Mouse (Mus musculus) heart, postnatal 0 days (tissue): ENCODE measurements at regions not wholly inside any gene's neighbourhood (a gene's known extent, or its start where the extent isn't known, plus 50 kb on each side); places are given as distances from the start of the nearest gene placed in this dataset.

ENCODE experiments used
- ATAC-seq: fragments of 200-750 bp; cut with Nextera tagmentation; 2 replicates; pipeline ENCODE4 v1.8.0; 2017; ENCODE audit warnings: low read depth, moderate number of reproducible peaks, moderate library complexity; ENCODE audit not compliant: insufficient read depth
- DNase-seq: peaks from one replicate; pipeline ENCODE4 v3.0.0-alpha.2; 2016; ENCODE audit warnings: low spot score
- H3K27ac ChIP-seq: fragments of 300-500 bp; sonication (generic); 2 replicates; pipeline ENCODE4 v1.5.1; 2014; ENCODE audit warnings: low read depth, mild to moderate bottlenecking
- H3K27me3 ChIP-seq: fragments of 300-500 bp; sonication (generic); 2 replicates; pipeline ENCODE4 v1.6.1; 2014; ENCODE audit warnings: low read length, mixed read lengths; ENCODE audit not compliant: control insufficient read depth, insufficient read depth
- H3K36me3 ChIP-seq: fragments of 300-500 bp; sonication (generic); replicated peaks from 2 replicates; pipeline ENCODE4 v1.6.1; 2014; ENCODE audit warnings: low read length, mixed read lengths; ENCODE audit not compliant: control insufficient read depth, insufficient read depth
- H3K4me1 ChIP-seq: fragments of 300-500 bp; sonication (generic); 2 replicates; pipeline ENCODE4 v1.6.1; 2014; ENCODE audit warnings: antibody characterized with exemption; ENCODE audit not compliant: control insufficient read depth, insufficient read depth
- H3K4me2 ChIP-seq: fragments of 300-500 bp; sonication (generic); 2 replicates; pipeline ENCODE4 v1.6.1; 2014; ENCODE audit warnings: low read depth, mild to moderate bottlenecking, low read length, moderate library complexity
- H3K4me3 ChIP-seq: fragments of 300-500 bp; sonication (generic); 2 replicates; pipeline ENCODE4 v1.5.1; 2014; ENCODE audit warnings: low read depth, low read length
- H3K9ac ChIP-seq: fragments of 300-500 bp; sonication (generic); replicated peaks from 2 replicates; pipeline ENCODE4 v1.6.1; 2014; ENCODE audit warnings: low read depth, low read length, mixed read lengths
- H3K9me3 ChIP-seq: fragments of 300-500 bp; sonication (generic); replicated peaks from 2 replicates; pipeline ENCODE4 v1.6.1; 2016; ENCODE audit warnings: low read length; ENCODE audit not compliant: control insufficient read depth
- CTCF ChIP-seq: IDR thresholded peaks from 2 replicates; pipeline ENCODE4 v1.5.1; 2016; ENCODE audit warnings: antibody characterized with exemption, control low read depth, low read depth
- EP300 ChIP-seq: IDR thresholded peaks from 2 replicates; pipeline ENCODE4 v1.6.1; 2016; ENCODE audit warnings: antibody characterized with exemption, low read depth
- WGBS: fragments of 180-500 bp; shearing (Covaris S2); extraction: QIAGEN DNeasy Blood & Tissue Kit; methylation state at CpG from one replicate; pipeline ENCODE4 v1.1.7; 2014; 5-methylcytosine and 5-hydroxymethylcytosine counted together

- Histone ChIP-seq H3K4me3 (no peak overlapping the region), H3K4me2 (peak overlapping the region; percentile 28; the same call in 1 of the 2 replicates), H3K4me1 (no peaks in the 10 kb centered on the region), H3K9ac (no peak overlapping the region), H3K36me3 (no peaks in the 10 kb centered on the region), H3K27me3 (no peaks in the 10 kb centered on the region), H3K27ac (no peak overlapping the region), H3K9me3 (no peaks in the 10 kb centered on the region)
- ATAC-seq, result no peak
- TF ChIP-seq CTCF (no peak), EP300 (no peak)
- no peak for DNase-seq
- WGBS, result 31% methylated on average over 17 of the region's 18 CpGs
Measured at GRCm38 (mm10) chr6:98632278-98633063, 289.9 kb upstream of the Gm765 start.

GRCm38 (mm10) chr6:98631269-98631668 lies 288.7 kb upstream of the Gm765 start:
- TF ChIP-seq CTCF, result no peak
- no peak for TF ChIP-seq EP300
- H3K27ac ChIP-seq, result no peak overlapping the region
- WGBS, result 67% methylated on average over 8 of the region's 8 CpGs
- no peaks in the 10 kb centered on the region for H3K4me1 ChIP-seq
- H3K9ac ChIP-seq, result no peak overlapping the region
- no peak for DNase-seq
- no peaks in the 10 kb centered on the region for H3K9me3 ChIP-seq
- no peak for ATAC-seq
- no peak overlapping the region for H3K4me2 ChIP-seq
- no peaks in the 10 kb centered on the region for H3K36me3 ChIP-seq
- H3K4me3 ChIP-seq, result no peak overlapping the region
- H3K27me3 ChIP-seq, result no peaks in the 10 kb centered on the region

- Histone ChIP-seq H3K9ac (no peak overlapping the region), H3K27ac (no peak overlapping the region), H3K4me1 (no peaks in the 10 kb centered on the region), H3K4me2 (no peak overlapping the region), H3K36me3 (no peaks in the 10 kb centered on the region), H3K9me3 (no peaks in the 10 kb centered on the region), H3K27me3 (no peaks in the 10 kb centered on the region), H3K4me3 (no peak overlapping the region)
- WGBS, result 52% methylated on average over 4 of the region's 4 CpGs
- TF ChIP-seq CTCF, result no peak
- TF ChIP-seq EP300, result no peak
- DNase-seq (no peak), ATAC-seq (no peak)
Measured at GRCm38 (mm10) chr6:98629646-98630045, 287.1 kb upstream of the Gm765 start.

- no peak overlapping the region for H3K9ac ChIP-seq
- H3K4me3 ChIP-seq, result no peak overlapping the region
- no peak overlapping the region for H3K4me2 ChIP-seq
- no peak overlapping the region for H3K27ac ChIP-seq
- no peak for DNase-seq
- TF ChIP-seq EP300 (no peak), CTCF (no peak)
- ATAC-seq, result no peak
- no peaks in the 10 kb centered on the region for H3K9me3 ChIP-seq
- no peaks in the 10 kb centered on the region for H3K36me3 ChIP-seq
- no peaks in the 10 kb centered on the region for H3K27me3 ChIP-seq
- WGBS, result 71% methylated on average over 10 of the region's 10 CpGs
- H3K4me1 ChIP-seq, result no peaks in the 10 kb centered on the region
Measured at GRCm38 (mm10) chr6:98626435-98626834, 283.9 kb upstream of the Gm765 start.

- Histone ChIP-seq H3K9ac (no peak overlapping the region), H3K27me3 (no peaks in the 10 kb centered on the region), H3K36me3 (no peaks in the 10 kb centered on the region), H3K27ac (no peak overlapping the region), H3K4me3 (no peak overlapping the region), H3K9me3 (no peaks in the 10 kb centered on the region), H3K4me2 (no peak overlapping the region), H3K4me1 (no peaks in the 10 kb centered on the region)
- ATAC-seq (no peak), DNase-seq (no peak)
- TF ChIP-seq CTCF (no peak), EP300 (no peak)
- 89% methylated on average over 3 of the region's 3 CpGs for WGBS
Measured at GRCm38 (mm10) chr6:98620886-98621285, 278.3 kb upstream of the Gm765 start.

GRCm38 (mm10) chr6:98613030-98613429 lies 270.5 kb upstream of the Gm765 start:
- 69% methylated on average over 10 of the region's 10 CpGs for WGBS
- no peak for DNase-seq
- no peaks in the 10 kb centered on the region for H3K27me3 ChIP-seq
- H3K9me3 ChIP-seq, result no peaks in the 10 kb centered on the region
- TF ChIP-seq CTCF (no peak), EP300 (no peak)
- no peak overlapping the region for H3K4me2 ChIP-seq
- no peaks in the 10 kb centered on the region for H3K36me3 ChIP-seq
- H3K9ac ChIP-seq, result no peak overlapping the region
- H3K4me3 ChIP-seq, result no peak overlapping the region
- H3K4me1 ChIP-seq, result no peaks in the 10 kb centered on the region
- no peak overlapping the region for H3K27ac ChIP-seq
- ATAC-seq, result no peak
